Mouse (Mus musculus) heart, postnatal 4 days (tissue): ENCODE data around the gene Fga. TPM values are rescaled to one million over a fixed set of nuclear protein-coding genes. Genes with fewer than 3 reads are reported as not detected.
A peak's percentile ranks its signal among the peaks of the same experiment; 100 is the strongest.

ENCODE experiments used
- DNase-seq: peaks from one replicate; pipeline ENCODE4 v3.0.0; 2021
- total RNA-seq, 2 experiments: library from RNA; stranded (reverse); gene quantifications; 2 replicates each; pipeline ENCODE4 v1.2.3; 2021

The Fga gene
- total RNA-seq, 2 experiments from 2014 or later: 0.11 to 0.21 TPM

DNA sequence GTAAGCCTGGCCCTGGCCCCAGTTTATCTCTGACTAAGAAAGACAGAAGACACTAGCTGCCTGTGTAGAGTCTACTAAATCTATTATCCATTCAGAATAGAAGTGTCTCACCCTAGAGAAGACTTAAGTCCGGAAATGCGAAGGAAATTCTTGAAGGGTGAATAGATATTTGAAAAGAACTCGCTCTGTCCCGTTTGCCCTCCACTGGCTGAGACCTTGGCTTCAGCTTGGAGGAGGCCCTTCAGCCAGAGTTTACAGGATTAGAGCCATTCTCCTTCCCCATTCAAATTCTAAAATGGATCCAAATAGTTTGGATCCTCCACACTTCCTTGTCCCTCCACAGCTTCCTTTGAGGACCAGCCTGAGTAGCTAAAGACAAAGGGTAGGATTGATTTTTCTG lies 4.5 kb downstream of the Fga start:
- DNase-seq: no peak

DNA sequence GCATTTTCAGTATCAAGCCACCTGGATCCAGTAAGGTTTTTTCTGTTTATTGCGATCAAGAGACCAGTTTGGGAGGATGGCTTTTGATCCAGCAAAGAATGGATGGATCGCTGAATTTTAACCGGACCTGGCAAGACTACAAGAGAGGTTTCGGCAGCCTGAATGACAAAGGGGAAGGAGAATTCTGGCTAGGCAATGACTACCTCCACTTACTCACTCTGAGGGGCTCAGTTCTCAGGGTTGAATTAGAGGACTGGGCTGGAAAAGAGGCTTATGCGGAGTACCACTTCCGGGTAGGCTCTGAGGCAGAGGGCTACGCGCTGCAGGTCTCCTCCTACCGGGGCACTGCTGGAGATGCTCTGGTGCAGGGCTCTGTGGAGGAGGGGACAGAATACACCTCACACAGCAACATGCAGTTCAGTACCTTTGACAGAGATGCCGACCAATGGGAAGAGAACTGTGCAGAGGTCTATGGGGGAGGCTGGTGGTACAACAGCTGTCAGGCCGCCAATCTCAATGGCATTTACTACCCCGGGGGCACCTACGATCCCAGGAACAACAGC lies 7.0 kb downstream of the Fga start:
- no peak for DNase-seq

DNA sequence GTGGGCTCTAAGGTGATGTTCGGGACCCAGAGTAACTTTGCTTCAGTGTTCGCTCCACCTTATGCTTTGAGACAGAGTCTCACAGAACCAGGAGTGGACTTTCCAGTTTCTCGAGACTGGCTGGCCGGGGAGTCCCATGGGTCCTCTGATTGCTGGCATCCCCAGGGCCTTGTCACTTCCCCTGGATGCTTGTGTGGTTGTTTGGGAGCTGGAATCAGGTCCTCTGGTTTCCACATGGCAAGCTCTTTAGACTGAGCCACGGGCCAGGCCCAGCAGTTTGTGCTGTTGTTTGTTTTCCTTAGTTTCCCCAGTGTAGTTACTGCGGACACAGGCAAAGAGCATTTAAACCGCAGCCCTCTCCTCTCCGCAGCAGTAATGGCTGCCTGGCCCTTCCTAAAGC lies 7.9 kb downstream of the Fga start:
- DNase-seq: no peak

DNA sequence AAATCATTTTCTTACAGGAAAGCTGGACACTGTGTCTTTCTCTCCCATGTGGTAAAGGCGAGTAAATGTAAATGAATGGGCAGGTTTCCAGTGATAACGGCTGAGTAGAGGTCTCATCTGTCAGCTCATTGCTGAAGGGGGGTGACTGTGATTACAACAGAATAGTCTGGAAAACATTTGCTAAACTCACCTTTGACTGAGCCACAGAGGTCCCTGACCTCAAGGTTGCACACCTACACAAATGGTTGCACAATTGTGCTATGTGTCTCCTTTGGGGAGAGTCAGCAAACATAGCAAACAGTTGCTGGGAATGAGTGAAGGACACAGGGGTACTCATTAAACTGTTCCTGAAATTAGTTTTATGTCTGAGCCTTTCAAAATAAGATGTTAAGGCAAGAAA lies 13.0 kb downstream of the Fga start:
- DNase-seq: no peak

DNA sequence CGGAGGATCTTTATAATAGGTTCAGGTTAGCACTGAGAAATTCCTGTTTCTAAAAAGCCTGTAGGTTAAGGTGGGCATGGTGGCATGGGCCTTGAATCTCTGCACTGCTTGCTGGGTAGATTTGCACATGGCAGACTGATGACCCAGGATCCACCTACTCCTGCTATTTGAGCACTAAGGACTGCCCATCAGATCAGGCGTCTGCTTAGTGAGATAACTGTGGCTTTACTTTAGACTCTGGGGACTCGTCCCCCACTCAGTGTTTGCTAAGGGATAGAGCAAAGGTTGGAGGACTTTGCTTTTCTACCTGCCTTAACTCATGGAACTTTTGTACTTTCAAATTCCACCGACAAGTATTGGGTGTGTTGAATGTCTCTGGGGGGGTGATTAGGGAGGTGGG lies 13.8 kb downstream of the Fga start:
- no peak for DNase-seq

DNA sequence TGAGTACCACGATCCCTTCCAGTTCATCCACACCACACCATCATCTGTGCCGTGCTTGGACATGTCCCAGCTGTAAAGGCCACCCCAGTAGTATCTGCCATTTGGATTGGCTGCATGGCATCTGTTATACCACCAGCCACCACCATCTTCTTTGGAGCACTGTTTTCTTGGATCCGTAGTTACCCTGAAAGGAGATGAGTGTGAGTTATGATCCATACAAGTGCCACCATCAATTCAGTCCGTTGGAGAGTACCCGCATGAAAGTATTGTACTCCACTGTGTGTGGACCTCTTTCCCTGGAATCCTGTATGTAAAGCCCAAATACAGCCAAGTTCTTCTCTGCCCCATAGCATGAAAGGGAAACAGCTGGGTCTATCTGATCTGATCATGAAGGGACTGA lies 16.6 kb downstream of the Fga start:
- DNase-seq: no peak

DNA sequence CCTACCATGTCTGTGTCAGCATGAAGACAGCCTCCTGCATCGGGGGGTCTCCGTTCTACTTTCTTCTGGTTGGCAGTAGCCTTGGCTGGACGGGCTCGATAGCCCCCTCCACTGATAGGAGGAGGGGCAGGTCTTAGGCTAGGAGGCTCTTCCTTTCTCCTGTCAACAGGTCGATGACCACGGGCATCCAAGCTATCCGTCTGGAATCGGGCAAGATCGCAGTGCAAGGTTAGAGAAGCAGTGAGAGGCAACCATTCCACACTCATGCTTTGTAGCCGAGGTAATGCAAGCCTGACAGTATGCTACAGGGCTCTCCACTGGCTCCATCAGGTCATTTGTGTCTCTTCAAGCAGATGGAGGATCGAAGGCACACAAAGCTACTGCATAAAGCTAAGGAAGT lies 20.8 kb downstream of the Fga start:
- DNase-seq: no peak

DNA sequence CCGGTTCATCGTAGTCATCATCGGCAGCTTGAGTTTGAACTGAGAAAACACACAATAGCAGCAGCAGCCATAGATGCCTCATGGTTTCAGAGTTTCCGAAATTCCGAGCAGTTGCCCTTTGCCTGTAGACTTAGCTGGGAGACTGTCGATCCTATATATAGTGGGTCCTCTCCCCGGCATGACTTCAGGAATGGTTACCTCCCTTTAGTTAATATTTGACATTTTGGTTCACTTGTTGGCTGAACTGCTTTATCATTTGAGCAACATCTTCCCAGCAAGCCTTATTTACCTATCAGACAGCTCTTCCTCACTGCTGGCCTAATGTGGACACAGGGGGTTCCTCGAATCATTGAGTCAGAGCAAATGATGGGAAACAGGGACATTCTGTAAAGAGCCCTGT lies 23.8 kb downstream of the Fga start, which contains the start of gene Fgb:
Gene Fgb, minus strand, starts transcription at position 184 of the 400 bp plus-strand sequence.
- no peak for DNase-seq

DNA sequence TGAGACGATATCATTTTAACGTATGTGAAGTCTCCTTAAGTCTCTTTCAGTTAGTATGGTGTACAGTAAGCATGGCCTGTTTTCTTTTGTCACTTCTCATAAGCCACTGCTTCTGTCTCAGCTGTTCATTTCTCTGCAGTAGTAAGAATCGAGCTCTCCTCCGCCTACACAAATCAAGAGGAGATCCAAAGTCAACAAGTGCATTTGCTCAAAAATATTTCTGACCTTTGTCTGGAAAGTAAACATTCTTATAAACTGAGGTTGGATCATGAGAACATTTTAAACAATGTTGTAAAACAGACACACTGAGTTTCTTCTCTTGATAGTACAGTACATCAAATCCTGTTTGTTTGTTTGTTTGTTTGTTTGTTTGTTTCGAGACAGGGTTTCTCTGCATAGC lies 24.8 kb downstream of the Fga start:
- DNase-seq: no peak

DNA sequence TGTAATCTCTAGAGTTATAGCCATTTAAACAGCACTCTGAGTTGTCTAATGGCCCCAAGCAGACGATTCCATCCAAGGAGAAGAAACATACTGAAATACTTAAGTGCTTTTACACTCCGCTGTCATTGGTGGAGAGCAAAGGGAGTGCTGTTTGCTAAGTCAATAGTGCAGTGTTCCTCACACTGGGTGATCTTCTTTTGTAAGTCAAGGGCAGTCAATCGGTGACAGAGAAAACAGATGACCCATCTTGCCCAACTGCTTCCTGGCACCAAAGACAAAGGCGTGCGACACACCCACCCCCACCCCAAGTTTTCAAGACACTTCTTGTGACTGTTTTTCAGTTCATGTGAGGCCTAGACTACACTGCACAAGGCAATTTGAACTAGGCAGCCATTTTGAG lies 26.2 kb downstream of the Fga start:
- DNase-seq: no peak

DNA sequence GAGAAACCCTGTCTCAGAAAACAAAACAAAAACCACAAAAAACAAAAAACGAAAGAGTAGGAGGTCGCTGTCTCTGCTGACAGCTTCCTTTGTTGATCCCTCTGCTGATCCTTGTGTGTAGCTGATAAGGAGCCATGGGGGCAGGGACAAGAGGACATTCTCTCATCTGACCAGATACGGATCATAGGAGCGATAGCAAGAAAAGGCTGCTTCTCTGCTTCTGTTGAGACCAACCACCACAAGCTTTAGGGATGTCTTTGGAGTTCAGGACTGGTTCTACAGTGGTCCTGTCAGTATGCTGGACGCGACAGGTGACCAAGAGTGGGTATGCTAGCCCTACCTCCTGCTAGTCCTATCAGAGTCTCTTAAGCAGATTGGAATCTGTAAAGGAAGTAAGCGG lies 27.2 kb downstream of the Fga start:
- no peak for DNase-seq

DNA sequence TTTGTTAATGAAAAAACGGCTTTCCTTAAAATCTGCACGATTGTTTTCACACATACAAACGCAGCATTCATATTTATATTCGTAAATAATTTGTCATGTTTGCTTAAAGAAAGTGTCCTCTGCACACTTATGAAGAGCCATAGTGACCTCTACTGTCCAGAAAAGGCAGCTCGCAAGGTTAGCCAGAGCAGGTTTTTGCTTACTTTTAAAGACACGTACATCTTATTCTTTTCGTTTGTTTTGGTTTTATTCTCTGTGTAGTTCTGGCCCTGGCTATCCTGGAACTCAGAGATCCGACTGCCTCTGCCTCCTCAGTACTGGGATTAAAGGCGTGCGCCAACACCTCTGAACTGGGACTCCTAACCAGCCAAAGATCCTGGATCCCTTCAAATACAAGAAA lies 27.9 kb downstream of the Fga start:
- DNase-seq: peak; percentile 49

DNA sequence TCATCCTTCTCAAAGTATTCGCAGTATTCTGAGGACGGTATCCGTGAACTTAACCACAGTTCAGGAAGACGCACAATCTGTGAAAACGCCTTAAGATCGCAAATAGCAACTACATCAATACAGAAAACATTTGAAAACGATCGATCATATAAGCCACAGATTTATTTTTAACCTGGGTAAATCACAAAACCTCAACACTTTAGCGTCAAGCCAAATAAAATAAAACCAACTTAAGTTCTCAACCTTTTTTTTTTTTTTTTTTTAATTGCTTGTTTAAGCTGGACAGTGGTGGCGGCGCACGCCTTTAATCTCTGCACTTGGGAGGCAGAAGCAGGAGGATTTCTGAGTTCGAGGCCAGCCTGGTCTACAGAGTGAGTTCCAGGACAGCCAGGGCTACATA lies 28.9 kb downstream of the Fga start:
- DNase-seq: no peak

DNA sequence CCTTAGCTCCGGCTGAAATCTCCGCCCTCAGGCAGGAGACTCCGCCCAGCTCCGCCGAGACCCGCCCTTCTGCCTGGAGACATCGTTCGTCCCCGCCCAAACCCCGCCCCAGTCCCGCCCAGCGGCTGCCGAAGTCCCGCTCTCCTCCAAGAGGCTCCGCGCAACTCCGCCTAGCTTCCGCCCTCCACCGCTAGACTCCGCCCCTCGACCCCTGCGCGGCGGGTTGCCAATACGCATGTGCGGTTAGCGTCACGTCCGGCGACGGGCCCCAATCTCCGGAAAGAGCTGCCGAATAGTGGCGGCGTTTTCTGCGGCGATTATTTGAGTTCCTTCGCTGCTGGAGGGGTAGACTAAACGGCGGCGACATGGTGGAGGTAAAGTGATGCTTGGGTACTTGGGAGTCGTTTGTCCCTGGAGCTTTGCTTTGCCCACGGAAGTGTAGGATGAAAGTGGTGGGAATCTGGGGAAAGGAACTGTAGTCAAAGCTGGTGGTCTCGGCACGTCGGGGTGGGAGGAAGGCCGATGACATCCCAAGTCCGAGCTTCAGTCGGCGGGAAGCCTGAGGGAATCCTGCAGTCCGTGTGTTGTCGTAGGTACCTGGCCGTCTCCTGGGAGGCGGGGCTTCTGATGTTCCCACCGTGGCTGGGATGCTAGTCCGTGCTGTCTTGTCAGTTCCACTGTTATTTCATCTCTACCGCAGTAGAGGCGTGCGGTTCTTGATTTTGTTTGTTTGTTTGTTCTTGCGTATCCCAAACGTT lies 29.6 kb downstream of the Fga start, which contains the start of gene Plrg1:
Gene Plrg1, plus strand, starts transcription at position 242 of the 758 bp plus-strand sequence.
- DNase-seq: peak; percentile 100

DNA sequence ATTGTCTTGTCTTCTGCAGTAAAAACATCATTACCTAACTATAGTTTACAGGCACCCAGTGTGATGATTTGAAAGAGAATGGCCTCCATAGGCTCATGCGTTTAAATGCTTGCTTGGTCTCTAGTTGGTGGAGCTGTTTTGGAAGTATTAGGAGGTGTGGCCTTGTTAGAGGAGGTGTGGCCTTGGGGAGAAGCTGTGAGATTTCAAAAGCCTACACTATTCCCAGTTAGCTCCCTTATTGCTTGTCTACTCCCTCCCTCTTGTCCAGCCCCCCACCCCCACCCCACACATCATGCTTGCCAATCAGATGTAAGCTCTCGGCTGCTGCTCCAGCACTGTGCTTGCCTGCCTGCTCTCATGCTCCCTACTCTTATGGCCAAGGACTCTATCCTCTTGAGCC lies 31.2 kb downstream of the Fga start:
- DNase-seq: no peak

DNA sequence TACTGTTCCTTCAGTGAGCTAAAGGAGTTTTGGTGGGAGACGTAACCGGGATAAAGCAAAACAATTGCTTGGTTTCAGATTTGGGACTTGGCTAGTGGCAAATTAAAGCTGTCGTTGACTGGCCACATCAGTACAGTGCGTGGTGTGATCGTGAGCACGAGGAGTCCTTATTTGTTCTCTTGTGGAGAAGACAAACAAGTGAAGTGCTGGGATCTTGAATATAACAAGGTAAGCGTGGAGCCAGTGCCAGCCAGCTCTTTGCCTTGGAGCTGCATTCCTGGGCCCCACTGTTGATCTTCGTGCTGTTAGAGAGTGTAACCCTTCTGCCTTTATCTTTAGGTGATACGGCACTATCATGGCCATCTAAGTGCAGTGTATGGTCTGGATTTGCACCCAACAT lies 42.0 kb downstream of the Fga start:
- peak; percentile 1 for DNase-seq

DNA sequence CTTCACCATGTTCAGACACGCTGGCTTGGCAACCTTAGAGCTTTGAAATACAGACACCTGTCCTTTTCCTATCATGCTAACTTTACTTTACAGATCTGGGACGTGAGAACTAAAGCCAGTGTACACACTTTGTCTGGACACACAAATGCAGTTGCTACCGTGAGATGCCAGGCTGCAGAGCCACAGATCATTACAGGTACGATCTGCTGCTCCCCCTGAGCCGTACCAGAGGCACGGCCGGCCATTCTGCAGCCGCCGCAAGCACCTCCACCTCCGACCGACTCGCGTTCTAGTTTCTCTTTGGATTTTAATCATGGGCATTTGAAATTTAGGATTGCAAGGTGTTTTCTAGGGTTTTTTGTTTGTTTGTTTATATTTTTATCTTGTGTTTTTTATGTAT lies 43.0 kb downstream of the Fga start:
- peak; percentile 1 for DNase-seq

DNA sequence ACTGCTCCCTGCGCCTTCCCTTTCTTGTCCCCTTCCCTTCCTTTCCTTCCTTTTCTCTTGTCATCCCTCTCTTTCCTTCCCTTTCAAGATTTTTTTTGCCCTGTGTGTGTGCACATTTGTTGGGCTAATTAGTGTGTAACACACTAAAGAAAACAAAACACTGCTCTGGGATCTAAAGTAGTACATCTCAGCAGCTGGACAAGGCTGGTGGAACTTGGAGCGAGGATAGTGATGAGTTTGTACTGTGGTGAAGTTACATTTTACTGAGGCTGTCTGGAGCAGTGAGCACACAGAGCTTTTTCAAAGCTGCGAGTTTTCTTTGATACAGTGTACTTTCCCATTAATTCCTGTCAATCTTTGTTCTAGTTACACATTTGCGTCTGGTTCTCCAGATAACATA lies 44.4 kb downstream of the Fga start:
- DNase-seq: no peak

DNA sequence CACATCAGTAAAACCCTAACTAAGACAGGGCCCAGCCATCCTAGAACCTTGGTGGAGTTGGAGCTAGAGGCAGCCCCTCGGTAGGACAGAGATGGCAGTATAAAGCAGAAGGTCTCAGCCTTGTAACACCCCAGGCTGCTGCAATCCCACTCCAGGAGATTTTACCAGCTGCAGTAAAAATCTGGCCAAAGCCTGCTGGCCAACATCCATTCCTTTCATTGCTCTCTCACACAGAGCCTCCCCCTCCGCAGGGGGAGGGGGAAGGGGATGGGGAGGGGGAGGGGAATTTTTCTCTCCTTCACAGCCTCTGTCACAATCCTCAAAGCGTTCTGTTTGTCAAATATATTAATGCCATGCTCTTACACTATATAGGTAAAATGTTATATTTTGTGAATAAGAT lies 50.7 kb downstream of the Fga start:
- peak; percentile 46 for DNase-seq

DNA sequence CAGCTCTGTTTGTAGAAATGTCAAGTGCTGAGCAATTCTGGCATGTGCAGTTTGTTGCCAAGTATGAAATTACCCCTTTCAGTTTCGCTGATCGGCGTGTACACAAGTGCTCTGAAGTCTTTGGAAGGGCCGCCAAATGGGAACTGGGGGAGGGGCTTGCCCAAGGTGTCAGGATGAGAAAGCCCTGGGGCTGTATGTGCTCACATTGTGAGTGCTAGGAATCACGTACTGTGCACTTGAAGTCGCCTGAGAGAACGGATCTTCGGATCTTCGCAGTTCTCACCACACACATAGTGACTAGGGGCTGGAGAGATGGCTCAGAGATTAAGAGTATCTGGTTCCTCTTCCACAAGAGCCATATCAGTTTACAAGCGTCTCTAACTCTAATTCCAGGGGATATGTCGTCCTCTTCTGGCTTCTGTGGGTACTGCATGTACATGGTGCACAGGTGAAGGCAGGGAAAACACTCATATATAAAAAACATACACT lies 54.7 kb downstream of the Fga start:
- peak; percentile 48 for DNase-seq
